Mouse (Mus musculus): Measurements from ENCODE around the gene Defa30. TPM values are rescaled to one million over a fixed set of nuclear protein-coding genes. Genes with fewer than 3 reads are reported as not detected.

Gene Defa30
- polyA plus RNA-seq (2015; fragmentation: Nextera tagmentation; extraction: Ambion mirVana): not detected in 2 replicates

GRCm38 (mm10) chr8:21134342-21134741 is at the start of gene Defa30:
Defa30 (plus strand) TSS chr8:21134642.

GRCm38 (mm10) chr8:21095950-21096349 is 38.5 kb upstream of the Defa30 start, which contains the start of gene Gm14851:
Gm14851 (minus strand) TSS chr8:21096050.

DNA sequence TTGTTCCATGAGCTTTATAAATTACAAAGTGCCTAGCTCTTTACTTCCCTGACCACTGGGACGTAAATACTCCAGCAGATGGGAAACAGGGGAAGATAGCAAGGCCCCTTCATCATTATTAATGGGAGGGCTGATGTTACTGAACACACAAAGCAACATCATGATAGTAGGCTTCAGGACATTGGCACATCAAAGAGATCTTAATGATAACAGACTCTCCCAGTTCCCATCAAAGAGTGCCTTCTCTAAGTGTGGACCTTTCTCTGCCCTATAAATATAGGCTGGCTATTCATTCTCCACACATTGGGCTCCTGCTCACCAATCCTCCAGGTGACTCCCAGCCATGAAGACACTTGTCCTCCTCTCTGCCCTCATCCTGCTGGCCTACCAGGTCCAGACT is 27.5 kb downstream of the Defa30 start, which contains the start of gene Defa22:
Gene Defa22, plus strand, starts transcription at position 301 of the 400 bp plus-strand sequence.

Other genes starting within 250 kb of the Defa30 start
- gene Defb33, start 242.0 kb upstream of the Defa30 start, polyA plus RNA-seq (2015; fragmentation: Nextera tagmentation; extraction: Ambion mirVana): not detected in 2 replicates
- gene Gm15056, start 232.0 kb upstream of the Defa30 start, polyA plus RNA-seq (2015; fragmentation: Nextera tagmentation; extraction: Ambion mirVana): not detected in 2 replicates
- gene Gm6040, start 212.6 kb upstream of the Defa30 start, polyA plus RNA-seq (2015; fragmentation: Nextera tagmentation; extraction: Ambion mirVana): not detected in 2 replicates
- not detected in 2 replicates for gene AY761185, start 189.9 kb upstream of the Defa30 start, polyA plus RNA-seq (2015; fragmentation: Nextera tagmentation; extraction: Ambion mirVana)
- gene Defa21, start 109.1 kb upstream of the Defa30 start, polyA plus RNA-seq (2015; fragmentation: Nextera tagmentation; extraction: Ambion mirVana): not detected in 2 replicates
- not detected in 2 replicates for gene Defa23, start 79.6 kb upstream of the Defa30 start, polyA plus RNA-seq (2015; fragmentation: Nextera tagmentation; extraction: Ambion mirVana)
- gene Defa35, start 69.6 kb upstream of the Defa30 start, polyA plus RNA-seq (2015; fragmentation: Nextera tagmentation; extraction: Ambion mirVana): not detected in 2 replicates
- gene Defa25, start 50.2 kb upstream of the Defa30 start, polyA plus RNA-seq (2015; fragmentation: Nextera tagmentation; extraction: Ambion mirVana): not detected in 2 replicates
- gene Gm14851, start 38.6 kb upstream of the Defa30 start, polyA plus RNA-seq (2015; fragmentation: Nextera tagmentation; extraction: Ambion mirVana): not detected in 2 replicates
- not detected in 2 replicates for gene Defa22, start 27.6 kb downstream of the Defa30 start, polyA plus RNA-seq (2015; fragmentation: Nextera tagmentation; extraction: Ambion mirVana)
- gene Defa31, start 57.0 kb downstream of the Defa30 start, polyA plus RNA-seq (2015; fragmentation: Nextera tagmentation; extraction: Ambion mirVana): not detected in 2 replicates
- not detected in 2 replicates for gene Gm15293, start 66.9 kb downstream of the Defa30 start, polyA plus RNA-seq (2015; fragmentation: Nextera tagmentation; extraction: Ambion mirVana)
- not detected in 2 replicates for gene Gm15292, start 115.1 kb downstream of the Defa30 start, polyA plus RNA-seq (2015; fragmentation: Nextera tagmentation; extraction: Ambion mirVana)
- not detected in 2 replicates for gene Defa27, start 180.9 kb downstream of the Defa30 start, polyA plus RNA-seq (2015; fragmentation: Nextera tagmentation; extraction: Ambion mirVana)
- not detected in 2 replicates for gene Defa29, start 192.4 kb downstream of the Defa30 start, polyA plus RNA-seq (2015; fragmentation: Nextera tagmentation; extraction: Ambion mirVana)
- gene Defa2, start 243.9 kb downstream of the Defa30 start, polyA plus RNA-seq (2015; fragmentation: Nextera tagmentation; extraction: Ambion mirVana): not detected in 2 replicates